Mouse (Mus musculus) liver, adult (tissue): ENCODE data around the gene Olfr420.

Source experiments
- GATA4 ChIP-seq: IDR thresholded peaks from 2 replicates; pipeline ENCODE4 v1.6.1; 2014; ENCODE audit warnings: mild to moderate bottlenecking, low read length; ENCODE audit not compliant: insufficient replicate concordance

The Olfr420 gene

DNA sequence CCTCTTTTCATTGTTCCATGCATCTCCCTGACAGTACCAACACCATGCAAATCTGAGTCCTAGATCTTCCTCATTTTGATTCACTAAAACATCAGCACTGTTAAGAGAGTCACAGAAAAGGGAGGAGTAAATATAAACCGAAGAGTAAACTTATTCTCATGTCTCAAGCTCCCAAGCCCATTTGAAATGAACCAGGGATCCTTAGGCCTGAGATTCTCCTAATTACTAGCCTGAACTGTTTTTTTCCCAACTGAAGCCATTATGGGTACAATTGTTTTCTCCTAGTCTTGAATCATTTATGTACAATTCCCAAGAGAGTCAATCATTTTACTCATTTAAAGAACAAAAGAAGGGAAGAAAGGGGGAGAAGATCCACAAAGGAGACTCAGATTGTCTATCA lies at the start of gene Olfr420:
TSS of gene Olfr420 (plus strand) at position 301 of the 400 bp plus-strand sequence.
- no peak for TF ChIP-seq GATA4

DNA sequence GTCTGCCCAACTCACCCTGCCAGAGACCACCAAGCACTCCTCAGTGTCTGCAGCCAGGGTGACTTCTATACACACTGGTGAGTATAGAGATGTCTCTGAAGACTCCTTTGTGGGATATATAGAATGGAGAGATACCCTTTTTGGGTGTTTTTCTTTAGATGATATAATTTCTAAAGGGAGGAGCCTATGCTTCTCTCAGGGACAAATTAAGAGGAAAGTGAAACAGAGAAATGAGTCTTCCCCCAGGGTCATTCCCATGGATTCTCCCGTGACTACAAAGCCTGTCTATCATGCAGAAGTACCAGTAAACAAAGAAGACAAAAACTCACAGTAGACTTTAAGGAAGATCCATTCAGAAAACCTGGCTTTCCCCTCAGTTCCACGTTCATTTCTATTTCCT lies 34.4 kb upstream of the Olfr420 start, which contains the start of gene Olfr231:
TSS of gene Olfr231 (minus strand) at position 101 of the 400 bp plus-strand sequence.
- no peak for TF ChIP-seq GATA4

- TF ChIP-seq GATA4: no peak
Measured at GRCm38 (mm10) chr1:174131217-174131616, 24.2 kb upstream of the Olfr420 start, which contains the start of gene Olfr424. Olfr424 (plus strand) TSS chr1:174131517.

DNA sequence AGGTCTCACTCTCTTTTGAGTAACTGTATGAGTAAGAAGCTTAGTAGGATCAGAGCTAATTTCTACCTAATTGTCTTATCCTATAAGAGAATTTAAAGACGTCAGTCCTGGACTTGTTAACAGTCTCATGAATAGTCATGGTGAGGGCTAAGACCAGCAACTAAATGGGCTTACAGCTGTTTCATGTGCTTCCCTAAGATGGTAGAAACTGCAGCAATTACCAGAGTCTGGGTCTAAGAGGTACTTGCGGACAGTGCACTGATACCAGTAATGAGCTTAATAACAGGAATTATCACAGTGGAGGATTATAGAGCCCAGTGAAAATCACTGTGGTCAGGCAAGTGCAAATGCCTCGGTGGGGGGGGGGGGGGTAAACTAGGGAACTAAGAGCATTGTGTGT lies 23.4 kb upstream of the Olfr420 start:
- no peak for TF ChIP-seq GATA4

DNA sequence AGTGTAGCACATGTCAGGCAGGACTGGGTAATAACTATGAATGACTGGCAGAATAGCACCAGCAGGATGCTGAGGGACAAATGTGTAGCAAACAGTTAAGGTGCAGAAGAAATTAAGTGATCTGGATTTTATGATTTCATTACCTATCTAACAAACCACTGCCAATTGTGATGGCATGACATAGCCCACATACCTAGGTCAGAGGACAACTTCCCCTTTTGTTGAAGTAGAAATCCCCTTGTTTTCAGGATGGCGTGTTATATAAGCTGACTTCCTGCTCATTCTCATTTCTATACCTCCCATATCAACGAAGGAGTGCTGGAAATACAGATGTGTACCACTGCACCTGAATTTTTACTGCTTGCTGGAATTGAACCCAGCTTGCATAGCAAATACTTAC lies 14.0 kb upstream of the Olfr420 start:
- no peak for TF ChIP-seq GATA4

GRCm38 (mm10) chr1:174146696-174147095 lies 8.7 kb upstream of the Olfr420 start:
- TF ChIP-seq GATA4: no peak

- TF ChIP-seq GATA4: no peak
Measured at GRCm38 (mm10) chr1:174149289-174149688, 6.1 kb upstream of the Olfr420 start.

GRCm38 (mm10) chr1:174157622-174158021 lies 2.2 kb downstream of the Olfr420 start:
- no peak for TF ChIP-seq GATA4

DNA sequence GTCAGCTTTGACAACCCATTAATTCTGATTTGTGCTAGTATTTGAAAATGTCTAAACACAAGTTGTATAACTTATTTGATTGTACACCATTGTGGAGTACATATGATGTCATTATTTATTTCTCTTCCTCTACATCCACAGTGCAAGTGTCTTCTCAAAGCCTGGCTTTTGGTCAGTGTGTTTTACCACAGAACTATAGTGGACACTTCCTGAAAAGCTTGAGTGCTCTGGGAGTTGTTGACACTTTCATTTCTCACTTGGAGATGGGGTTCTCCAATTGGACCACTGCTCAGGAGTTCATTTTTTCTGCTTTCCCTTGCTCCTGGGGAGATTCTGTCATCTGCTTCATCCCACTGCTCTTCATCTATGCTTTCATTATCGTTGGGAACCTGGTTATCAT lies 3.1 kb downstream of the Olfr420 start:
- no peak for TF ChIP-seq GATA4

DNA sequence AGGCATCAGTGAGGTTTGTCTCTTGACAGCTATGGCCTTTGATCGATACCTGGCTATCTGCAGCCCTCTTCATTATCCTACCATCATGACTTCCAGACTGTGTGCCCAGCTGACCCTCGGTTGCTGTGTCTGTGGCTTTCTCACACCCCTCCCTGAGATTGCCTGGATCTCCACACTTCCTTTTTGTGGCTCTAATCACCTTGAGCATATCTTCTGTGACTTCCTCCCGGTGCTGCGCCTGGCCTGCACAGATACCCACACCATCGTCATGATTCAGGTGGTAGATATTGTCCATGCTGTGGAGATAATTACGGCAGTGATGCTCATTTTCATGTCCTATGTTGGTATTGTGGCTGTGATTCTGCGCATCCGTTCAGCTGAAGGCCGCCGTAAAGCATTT lies 3.7 kb downstream of the Olfr420 start:
- no peak for TF ChIP-seq GATA4

DNA sequence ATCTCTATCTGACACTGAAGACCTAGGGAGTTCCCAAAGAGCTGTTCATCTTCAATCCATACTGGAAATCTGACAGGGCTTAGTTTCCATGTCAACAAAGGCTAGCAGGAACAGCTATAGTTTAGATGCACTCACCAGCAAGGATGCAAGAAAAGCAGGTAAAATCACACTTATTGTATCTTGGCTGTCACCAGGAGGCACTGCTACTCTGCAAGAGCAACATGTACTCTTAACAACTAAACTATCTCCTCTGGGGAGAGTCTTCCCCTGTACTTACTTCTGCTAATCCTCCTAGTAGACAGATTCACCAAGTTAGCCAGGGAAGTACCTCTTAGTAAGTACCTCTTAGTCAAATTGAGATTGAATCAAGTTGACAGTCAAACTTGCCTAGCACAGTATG lies 13.6 kb downstream of the Olfr420 start:
- no peak for TF ChIP-seq GATA4

DNA sequence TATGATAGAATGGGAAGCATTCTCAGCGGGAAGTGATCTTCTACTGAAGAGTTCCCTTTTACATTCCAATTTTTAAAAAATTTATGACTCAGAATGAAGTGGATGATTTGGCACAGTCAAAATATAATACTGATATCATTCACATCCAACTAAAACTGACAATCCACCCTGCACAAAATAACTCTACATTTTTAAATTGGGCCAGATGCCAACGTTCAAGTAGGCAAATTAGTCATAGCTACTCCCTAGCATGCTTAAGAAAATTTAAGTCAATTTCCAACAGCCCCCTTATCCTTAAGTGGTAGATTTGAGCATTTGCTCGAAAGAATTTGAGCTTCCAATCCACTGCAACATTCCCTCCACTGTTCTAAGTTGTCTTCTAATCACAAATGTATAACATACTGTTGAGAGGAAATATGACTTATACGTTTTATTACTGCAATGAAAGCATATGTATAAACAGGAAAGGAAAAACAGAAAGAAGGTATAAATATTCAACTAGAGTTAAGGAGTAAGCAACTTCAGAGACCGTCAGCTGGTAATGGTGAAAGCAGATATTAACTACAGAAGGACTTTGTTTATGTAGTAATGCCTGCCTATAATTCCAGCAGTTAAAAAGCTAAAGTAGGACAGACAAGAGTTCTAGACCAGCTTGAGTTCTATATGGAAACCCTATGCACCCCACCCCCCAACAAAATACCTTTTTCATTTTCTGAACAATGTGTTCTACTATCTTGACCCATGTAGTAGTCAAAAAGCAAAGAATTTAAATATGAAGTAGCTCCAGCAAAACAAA lies 15.5 kb downstream of the Olfr420 start:
- no peak for TF ChIP-seq GATA4

- no peak for TF ChIP-seq GATA4
Measured at GRCm38 (mm10) chr1:174171537-174171936, 16.1 kb downstream of the Olfr420 start.

DNA sequence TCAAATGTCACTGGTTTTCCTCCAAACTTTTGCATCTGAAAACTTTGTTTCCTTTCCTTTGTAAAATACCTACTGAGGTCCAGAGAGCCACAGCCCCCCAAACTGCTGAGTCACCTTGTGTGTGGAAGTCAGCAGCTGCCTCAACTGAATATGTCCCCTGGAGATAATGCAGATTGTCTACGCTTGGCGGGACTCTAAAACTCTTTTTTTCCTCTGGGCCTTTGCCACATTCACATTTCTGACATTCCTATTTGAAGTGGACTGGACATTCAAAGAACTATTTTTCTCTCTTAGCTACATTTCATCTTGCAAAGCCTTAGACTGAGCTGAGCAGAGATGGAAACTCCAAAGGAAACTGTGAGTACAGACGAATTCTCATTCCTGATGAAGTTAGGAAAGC lies 17.2 kb downstream of the Olfr420 start, which contains the start of gene Spta1:
TSS of gene Spta1 (plus strand) at position 172 of the 400 bp plus-strand sequence.
- TF ChIP-seq GATA4: no peak

- TF ChIP-seq GATA4: no peak
Measured at GRCm38 (mm10) chr1:174204699-174205098, 49.3 kb downstream of the Olfr420 start.
